Mouse (Mus musculus) right cerebral cortex, postnatal 10 days (tissue): ENCODE measurements around the gene Gm10352.
"Not testable (repeated sequence)": the region's sequence is repeated elsewhere in the genome, so short reads cannot be mapped to it uniquely, and the experiment has no call there.

Experiments
- DNase-seq, 2 experiments: peaks; one replicate each; pipeline ENCODE4 v3.0.0; 2021; ENCODE audit warnings: low spot score in 2 of 2

Gene Gm10352

DNA sequence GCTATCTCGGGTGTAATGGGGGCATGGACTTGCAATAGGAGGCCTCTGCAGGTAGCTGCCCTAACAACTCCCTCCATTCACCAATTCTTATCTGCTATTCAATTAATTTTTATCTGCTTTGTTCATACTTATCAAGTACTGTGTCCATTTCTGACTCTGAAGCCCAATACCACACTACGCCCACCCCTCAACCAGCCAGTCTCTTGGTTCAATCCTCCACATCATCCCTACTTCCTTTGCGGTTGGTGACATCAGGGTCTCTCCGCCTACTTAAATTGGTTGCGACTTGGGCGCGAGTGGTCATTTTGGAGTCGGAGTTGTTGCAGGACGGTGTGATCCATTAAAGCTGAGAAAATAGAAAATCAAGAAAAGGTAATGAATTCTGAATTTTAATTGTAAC lies at the start of gene Gm10352:
Gene Gm10352 (plus strand): TSS at position 301 of the 400 bp plus-strand sequence.
- not testable (repeated sequence) for DNase-seq

DNA sequence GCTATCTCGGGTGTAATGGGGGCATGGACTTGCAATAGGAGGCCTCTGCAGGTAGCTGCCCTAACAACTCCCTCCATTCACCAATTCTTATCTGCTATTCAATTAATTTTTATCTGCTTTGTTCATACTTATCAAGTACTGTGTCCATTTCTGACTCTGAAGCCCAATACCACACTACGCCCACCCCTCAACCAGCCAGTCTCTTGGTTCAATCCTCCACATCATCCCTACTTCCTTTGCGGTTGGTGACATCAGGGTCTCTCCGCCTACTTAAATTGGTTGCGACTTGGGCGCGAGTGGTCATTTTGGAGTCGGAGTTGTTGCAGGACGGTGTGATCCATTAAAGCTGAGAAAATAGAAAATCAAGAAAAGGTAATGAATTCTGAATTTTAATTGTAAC lies 31.5 kb downstream of the Gm10352 start, which contains the start of gene Gm29289:
Gene Gm29289 (plus strand): TSS at position 301 of the 400 bp plus-strand sequence.
- DNase-seq: not testable (repeated sequence)
